Mouse (Mus musculus): ENCODE results near the gene Olfr215. TPM values are rescaled to one million over a fixed set of nuclear protein-coding genes. Genes with fewer than 3 reads are reported as not detected.
"Not testable (repeated sequence)": the region's sequence is repeated elsewhere in the genome, so short reads cannot be mapped to it uniquely, and the experiment has no call there.

Gene Olfr215
- total RNA-seq (2014; rRNA removed; ENCODE audit: low replicate concordance) (not detected in 2 replicates), polyA plus RNA-seq (2015; fragmentation: Nextera tagmentation; extraction: Ambion mirVana) (not detected in 2 replicates)

DNA sequence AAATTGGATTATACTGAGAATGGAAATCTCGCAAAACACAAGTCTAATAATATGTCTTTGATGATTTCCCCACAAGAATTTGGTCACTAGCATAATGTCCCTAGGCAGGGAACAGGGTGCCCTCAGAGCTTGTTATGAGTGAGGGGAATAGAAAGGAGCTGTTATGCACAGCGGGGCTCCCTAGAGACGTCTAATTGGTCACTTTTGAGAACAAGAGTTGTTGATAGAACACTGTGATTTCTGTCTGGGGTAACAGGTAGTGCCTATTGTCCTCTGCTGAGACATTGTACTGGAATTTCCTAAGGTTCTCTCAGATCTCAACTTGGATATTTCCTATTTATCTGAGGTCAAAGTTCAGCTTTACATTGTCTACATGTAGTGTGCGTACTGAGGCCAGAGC is at the start of gene Olfr215:
Gene Olfr215 (minus strand): TSS at position 101 of the 400 bp plus-strand sequence.
- Histone ChIP-seq H3K27ac (ENCODE audit: low read depth) (no peak within 1 kb of the TSS), H3K9ac (replicated peaks; ENCODE audit: low read depth, low read length) (no peak within 1 kb of the TSS), H3K4me2 (ENCODE audit: low read depth, low read length) (no peak within 1 kb of the TSS), H3K9me3 (replicated peaks; ENCODE audit: control insufficient read depth, low read length) (no peaks in the 10 kb centered on the region), H3K4me3 (ENCODE audit: low read depth, low read length) (no peak within 1 kb of the TSS), H3K36me3 (replicated peaks; ENCODE audit: control insufficient read depth, insufficient read depth, low read length) (no peaks in the 10 kb centered on the region), H3K27me3 (ENCODE audit: control insufficient read depth, insufficient read depth, low read length) (no peaks in the 10 kb centered on the region), H3K4me1 (ENCODE audit: control insufficient read depth, insufficient read depth) (no peaks in the 10 kb centered on the region)
- 70% methylated on average over 4 of the region's 4 CpGs for WGBS
- no peak for TF ChIP-seq CTCF (IDR thresholded peaks at IDR 0.05; ENCODE audit: low read depth)
- TF ChIP-seq EP300 (IDR thresholded peaks at IDR 0.05; ENCODE audit: low read depth), result no peak
- DNase-seq (ENCODE audit: low spot score) (no peak), ATAC-seq (ENCODE audit: insufficient read depth, low read depth) (no peak)

GRCm38 (mm10) chr6:116632129-116632528 is 48.1 kb upstream of the Olfr215 start:
- 30% methylated on average over 1 of the region's 1 CpGs for WGBS
- H3K4me3 ChIP-seq (ENCODE audit: low read depth, low read length), result no peak overlapping the region
- peak; percentile 71 for DNase-seq (ENCODE audit: low spot score)
- no peaks in the 10 kb centered on the region for H3K27me3 ChIP-seq (ENCODE audit: control insufficient read depth, insufficient read depth, low read length)
- no peak overlapping the region for H3K9ac ChIP-seq (replicated peaks; ENCODE audit: low read depth, low read length)
- H3K36me3 ChIP-seq (replicated peaks; ENCODE audit: control insufficient read depth, insufficient read depth, low read length), result no peaks in the 10 kb centered on the region
- ATAC-seq (ENCODE audit: insufficient read depth, low read depth), result no peak
- H3K4me1 ChIP-seq (ENCODE audit: control insufficient read depth, insufficient read depth), result peaks cover 34% of the 10 kb centered on the region
- no peak for TF ChIP-seq EP300 (IDR thresholded peaks at IDR 0.05; ENCODE audit: low read depth)
- TF ChIP-seq CTCF (IDR thresholded peaks at IDR 0.05; ENCODE audit: low read depth), result peak; percentile 93
- no peak overlapping the region for H3K27ac ChIP-seq (ENCODE audit: low read depth)
- H3K9me3 ChIP-seq (replicated peaks; ENCODE audit: control insufficient read depth, low read length), result no peaks in the 10 kb centered on the region
- H3K4me2 ChIP-seq (ENCODE audit: low read depth, low read length), result no peak overlapping the region

DNA sequence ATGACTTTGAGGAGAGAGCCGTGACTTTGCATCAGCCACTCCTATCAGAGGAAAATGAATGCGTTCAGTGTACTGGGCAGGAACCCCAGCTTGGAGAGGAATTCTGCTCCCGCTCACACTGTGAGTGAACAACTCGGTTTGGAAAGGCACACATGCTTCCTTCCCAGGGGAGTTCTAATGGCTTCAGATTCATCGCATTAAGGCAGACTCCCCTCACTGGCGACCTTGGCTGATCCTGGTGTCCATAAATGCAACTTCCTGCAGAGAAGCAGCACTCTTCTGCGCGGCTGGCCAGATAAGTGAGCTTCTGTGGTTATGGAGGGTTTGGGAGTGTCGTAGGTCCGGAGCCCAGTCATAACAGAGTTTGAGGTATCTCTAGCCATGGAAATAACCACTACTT is 45.8 kb upstream of the Olfr215 start:
- no peak for DNase-seq (ENCODE audit: low spot score)
- WGBS, result 65% methylated on average over 10 of the region's 10 CpGs

DNA sequence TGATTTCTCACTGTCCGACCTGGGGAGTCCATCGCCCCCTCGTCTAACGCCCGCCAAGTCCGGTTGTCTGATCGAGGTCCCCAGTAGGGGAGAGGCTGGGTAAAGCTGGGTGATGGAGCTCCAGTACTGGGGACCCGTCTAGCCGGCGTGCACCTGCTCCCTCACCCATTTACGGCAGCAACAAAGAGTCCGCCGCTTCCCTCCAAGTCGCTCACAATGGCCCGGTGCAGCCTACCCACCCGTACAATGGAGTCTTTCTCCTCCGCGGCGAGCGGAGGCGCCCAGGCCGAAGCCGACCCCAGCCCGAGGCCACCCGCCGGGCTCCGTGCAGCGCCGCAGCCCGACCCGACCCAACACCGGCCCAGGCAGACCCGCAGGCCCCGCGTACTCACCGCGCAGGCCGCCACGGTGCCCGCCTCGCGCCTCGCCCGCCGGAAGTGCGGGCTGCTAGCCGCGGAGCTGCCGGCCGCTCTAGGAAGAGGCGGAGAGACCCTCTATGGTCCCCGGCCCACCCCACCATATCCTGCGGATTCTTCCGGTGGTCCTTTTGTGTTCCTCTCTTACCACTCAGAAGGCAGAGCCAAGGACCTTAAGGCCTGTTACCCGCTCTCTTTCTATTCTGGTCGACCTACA is 44.7 kb upstream of the Olfr215 start, which contains the start of gene Zfp422:
Gene Zfp422 (minus strand): TSS at position 461 of the 633 bp plus-strand sequence.
- H3K27ac ChIP-seq (ENCODE audit: low read depth), result peak within 1 kb of the TSS; percentile 94
- peaks cover 13% of the 10 kb centered on the region for H3K36me3 ChIP-seq (replicated peaks; ENCODE audit: control insufficient read depth, insufficient read depth, low read length)
- H3K27me3 ChIP-seq (ENCODE audit: control insufficient read depth, insufficient read depth, low read length), result no peaks in the 10 kb centered on the region
- DNase-seq (ENCODE audit: low spot score) (peak; percentile 64), ATAC-seq (ENCODE audit: insufficient read depth, low read depth) (peak; percentile 89)
- peak within 1 kb of the TSS; percentile 82 for H3K4me3 ChIP-seq (ENCODE audit: low read depth, low read length)
- TF ChIP-seq EP300 (IDR thresholded peaks at IDR 0.05; ENCODE audit: low read depth) (no peak), CTCF (IDR thresholded peaks at IDR 0.05; ENCODE audit: low read depth) (no peak)
- H3K9me3 ChIP-seq (replicated peaks; ENCODE audit: control insufficient read depth, low read length), result no peaks in the 10 kb centered on the region
- peak within 1 kb of the TSS; percentile 95 for H3K9ac ChIP-seq (replicated peaks; ENCODE audit: low read depth, low read length)
- under 1% methylated on average over 53 of the region's 56 CpGs for WGBS
- H3K4me2 ChIP-seq (ENCODE audit: low read depth, low read length), result peak within 1 kb of the TSS; percentile 71
- 0 out of 2 replicates have a peak, but pooled peaks cover 5% of the 10 kb centered on the region for H3K4me1 ChIP-seq (ENCODE audit: control insufficient read depth, insufficient read depth)

More for the DNA sequence above, 45.8 kb upstream of the Olfr215 start:
- no peak for ATAC-seq (ENCODE audit: insufficient read depth, low read depth)
- Histone ChIP-seq H3K9ac (replicated peaks; ENCODE audit: low read depth, low read length) (no peak overlapping the region), H3K27ac (ENCODE audit: low read depth) (peak overlapping the region; percentile 94; the same call in 1 of the 2 replicates), H3K4me2 (ENCODE audit: low read depth, low read length) (peak overlapping the region; percentile 71; the same call in 1 of the 2 replicates), H3K27me3 (ENCODE audit: control insufficient read depth, insufficient read depth, low read length) (no peaks in the 10 kb centered on the region), H3K4me3 (ENCODE audit: low read depth, low read length) (no peak overlapping the region), H3K4me1 (ENCODE audit: control insufficient read depth, insufficient read depth) (peaks cover 11% of the 10 kb centered on the region), H3K9me3 (replicated peaks; ENCODE audit: control insufficient read depth, low read length) (no peaks in the 10 kb centered on the region), H3K36me3 (replicated peaks; ENCODE audit: control insufficient read depth, insufficient read depth, low read length) (peaks cover 9% of the 10 kb centered on the region; the same call in 1 of the 2 replicates)
- TF ChIP-seq EP300 (IDR thresholded peaks at IDR 0.05; ENCODE audit: low read depth), result no peak
- no peak for TF ChIP-seq CTCF (IDR thresholded peaks at IDR 0.05; ENCODE audit: low read depth)

DNA sequence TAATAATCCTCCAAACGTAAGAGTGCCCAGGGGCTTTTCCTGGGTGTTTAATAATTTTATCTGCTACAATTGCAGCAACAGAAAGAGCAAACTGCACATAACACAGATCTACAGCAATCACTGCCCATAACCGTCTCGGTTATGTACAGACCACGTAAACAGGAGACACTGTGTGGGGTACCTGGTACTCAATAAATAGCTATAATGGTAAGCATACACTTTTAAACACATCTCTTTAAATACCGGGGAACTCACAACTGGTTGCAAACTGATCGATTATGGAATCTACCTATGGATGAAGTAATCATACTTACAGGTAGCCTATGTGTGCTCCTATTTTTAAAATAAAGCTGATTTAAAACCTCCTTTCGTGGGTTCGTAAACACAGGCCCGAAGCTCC is 44.1 kb upstream of the Olfr215 start:
- DNase-seq (ENCODE audit: low spot score), result no peak
- Histone ChIP-seq H3K4me2 (ENCODE audit: low read depth, low read length) (peak overlapping the region; percentile 71), H3K9ac (replicated peaks; ENCODE audit: low read depth, low read length) (peak overlapping the region; percentile 95), H3K4me3 (ENCODE audit: low read depth, low read length) (peak overlapping the region; percentile 82), H3K9me3 (replicated peaks; ENCODE audit: control insufficient read depth, low read length) (no peaks in the 10 kb centered on the region), H3K27ac (ENCODE audit: low read depth) (peak overlapping the region; percentile 94), H3K36me3 (replicated peaks; ENCODE audit: control insufficient read depth, insufficient read depth, low read length) (peaks cover 13% of the 10 kb centered on the region), H3K27me3 (ENCODE audit: control insufficient read depth, insufficient read depth, low read length) (no peaks in the 10 kb centered on the region), H3K4me1 (ENCODE audit: control insufficient read depth, insufficient read depth) (0 out of 2 replicates have a peak, but pooled peaks cover 5% of the 10 kb centered on the region)
- TF ChIP-seq CTCF (IDR thresholded peaks at IDR 0.05; ENCODE audit: low read depth), result no peak
- TF ChIP-seq EP300 (IDR thresholded peaks at IDR 0.05; ENCODE audit: low read depth), result no peak
- ATAC-seq (ENCODE audit: insufficient read depth, low read depth), result no peak
- WGBS, result 14% methylated on average over 9 of the region's 9 CpGs

- H3K4me3 ChIP-seq (ENCODE audit: low read depth, low read length); H3K4me2 ChIP-seq (ENCODE audit: low read depth, low read length); H3K4me1 ChIP-seq (ENCODE audit: control insufficient read depth, insufficient read depth); H3K27ac ChIP-seq (ENCODE audit: low read depth); ATAC-seq (ENCODE audit: insufficient read depth, low read depth); H3K9me3 ChIP-seq (replicated peaks; ENCODE audit: control insufficient read depth, low read length); H3K27me3 ChIP-seq (ENCODE audit: control insufficient read depth, insufficient read depth, low read length); DNase-seq (ENCODE audit: low spot score); H3K9ac ChIP-seq (replicated peaks; ENCODE audit: low read depth, low read length): not testable (repeated sequence)
- WGBS, result 97% methylated on average over 9 of the region's 9 CpGs
- peaks cover 13% of the 10 kb centered on the region for H3K36me3 ChIP-seq (replicated peaks; ENCODE audit: control insufficient read depth, insufficient read depth, low read length)
Measured at GRCm38 (mm10) chr6:116626417-116626816, 42.4 kb upstream of the Olfr215 start.

Data from heart, postnatal 0 days (tissue).